Mouse (Mus musculus): ENCODE results near the gene Neurl4.

- TF ChIP-seq CTCF (IDR thresholded peaks at IDR 0.05; ENCODE audit: low read depth, low read length): no peak
- no peak for TF ChIP-seq EP300 (IDR thresholded peaks at IDR 0.05; ENCODE audit: insufficient read depth, low read depth, low read length)
Measured at GRCm38 (mm10) chr11:69909174-69909573, 8.3 kb downstream of the Neurl4 start.
